Mouse (Mus musculus) small intestine, adult 2 months (tissue): ENCODE data around the gene Gm12216.
"Not testable (repeated sequence)": the region's sequence is repeated elsewhere in the genome, so short reads cannot be mapped to it uniquely, and the experiment has no call there.

Source experiments
- CTCF ChIP-seq: fragments of 200-500 bp; IDR thresholded peaks from 2 replicates; pipeline ENCODE4 v1.5.1; 2012; ENCODE audit warnings: low read depth, mild to moderate bottlenecking, control low read depth, inconsistent platforms, low read length, moderate library complexity, mixed read lengths; ENCODE audit not compliant: insufficient replicate concordance, insufficient read length; ENCODE audit errors: extremely low read depth
- POLR2A ChIP-seq: fragments of 200-500 bp; IDR thresholded peaks from 2 replicates; pipeline ENCODE4 v1.6.1; 2012; ENCODE audit warnings: low read depth, mild to moderate bottlenecking, control low read depth, inconsistent platforms, low read length, moderate library complexity

DNA sequence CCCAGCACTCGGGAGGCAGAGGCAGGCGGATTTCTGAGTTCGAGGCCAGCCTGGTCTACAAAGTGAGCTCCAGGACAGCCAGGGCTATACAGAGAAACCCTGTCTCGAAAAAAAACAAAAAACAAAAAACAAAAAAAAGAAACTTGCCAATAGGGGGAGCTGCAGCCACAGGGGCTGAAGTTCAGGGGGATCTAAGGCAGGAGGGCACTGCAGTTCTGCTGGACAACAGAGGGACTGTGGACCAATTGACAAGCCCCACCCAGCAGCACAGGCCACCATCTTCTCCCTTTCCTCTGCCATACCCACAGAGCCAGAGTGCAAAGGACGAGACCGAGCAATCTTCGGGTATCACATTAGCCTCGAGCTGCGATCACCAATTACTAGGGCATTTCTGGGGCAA, 101.0 kb downstream of the Gm12216 start:
- peak; percentile 40; the same call in 1 of the 2 replicates for TF ChIP-seq CTCF
- not testable (repeated sequence) for TF ChIP-seq POLR2A
